Mouse (Mus musculus) stomach, embryonic 14.5 days (tissue): ENCODE data around the gene Olfr92. TPM values are rescaled to one million over a fixed set of nuclear protein-coding genes. Genes with fewer than 3 reads are reported as not detected.

Experiments used
- ATAC-seq: fragments of 200-750 bp; cut with Nextera tagmentation; 2 replicates; pipeline ENCODE4 v1.8.0; 2017; ENCODE audit warnings: low read depth, moderate TSS enrichment; ENCODE audit not compliant: insufficient number of reproducible peaks, insufficient read depth, low FRiP score
- H3K27ac ChIP-seq: fragments of 300-500 bp; sonication (generic); 2 replicates; pipeline ENCODE4 v1.5.1; 2014; ENCODE audit warnings: mild to moderate bottlenecking, low read length, moderate library complexity, mixed read lengths
- H3K27me3 ChIP-seq: fragments of 300-500 bp; sonication (generic); 2 replicates; pipeline ENCODE4 v1.6.1; 2014; ENCODE audit warnings: low read length, control low read depth, mixed read lengths; ENCODE audit not compliant: control insufficient read depth, insufficient read depth
- H3K36me3 ChIP-seq: fragments of 300-500 bp; sonication (generic); 2 replicates; pipeline ENCODE4 v1.6.1; 2014; ENCODE audit warnings: mild to moderate bottlenecking, control low read depth, low read length, moderate library complexity, mixed read lengths; ENCODE audit not compliant: control insufficient read depth, insufficient read depth
- H3K4me1 ChIP-seq: fragments of 300-500 bp; sonication (generic); 2 replicates; pipeline ENCODE4 v1.6.1; 2014; ENCODE audit warnings: low read length, control low read depth, mixed read lengths; ENCODE audit not compliant: control insufficient read depth, insufficient read depth
- H3K4me2 ChIP-seq: fragments of 300-500 bp; sonication (generic); replicated peaks from 2 replicates; pipeline ENCODE4 v1.6.1; 2014; ENCODE audit warnings: low read depth, low read length, control low read depth
- H3K4me3 ChIP-seq: fragments of 300-500 bp; sonication (generic); 2 replicates; pipeline ENCODE4 v1.5.1; 2014; ENCODE audit warnings: low read depth, low read length, control low read depth
- H3K9ac ChIP-seq: fragments of 300-500 bp; sonication (generic); replicated peaks from 2 replicates; pipeline ENCODE4 v1.6.1; 2014; ENCODE audit warnings: low read depth, mild to moderate bottlenecking, control low read depth, low read length, moderate library complexity, mixed read lengths
- H3K9me3 ChIP-seq: fragments of 300-500 bp; sonication (generic); 2 replicates; pipeline ENCODE4 v1.6.1; 2016; ENCODE audit warnings: low read depth, low read length, control low read depth; ENCODE audit not compliant: control insufficient read depth
- WGBS: fragments of 180-500 bp; shearing (Covaris S2); extraction: QIAGEN DNeasy Blood & Tissue Kit; methylation state at CpG from one replicate; pipeline ENCODE4 v1.1.7; 2014; 5-methylcytosine and 5-hydroxymethylcytosine counted together
- polyA plus RNA-seq: library from polyadenylated mRNA; unstranded; fragments of >200 nt; fragmentation: Nextera tagmentation; extraction: Ambion mirVana; gene quantifications from 2 replicates; pipeline ENCODE4 v1.2.1, GENCODE M21; 2014

Olfr92 gene
- polyA plus RNA-seq, 1 experiment from 2014 or later = not detected

DNA sequence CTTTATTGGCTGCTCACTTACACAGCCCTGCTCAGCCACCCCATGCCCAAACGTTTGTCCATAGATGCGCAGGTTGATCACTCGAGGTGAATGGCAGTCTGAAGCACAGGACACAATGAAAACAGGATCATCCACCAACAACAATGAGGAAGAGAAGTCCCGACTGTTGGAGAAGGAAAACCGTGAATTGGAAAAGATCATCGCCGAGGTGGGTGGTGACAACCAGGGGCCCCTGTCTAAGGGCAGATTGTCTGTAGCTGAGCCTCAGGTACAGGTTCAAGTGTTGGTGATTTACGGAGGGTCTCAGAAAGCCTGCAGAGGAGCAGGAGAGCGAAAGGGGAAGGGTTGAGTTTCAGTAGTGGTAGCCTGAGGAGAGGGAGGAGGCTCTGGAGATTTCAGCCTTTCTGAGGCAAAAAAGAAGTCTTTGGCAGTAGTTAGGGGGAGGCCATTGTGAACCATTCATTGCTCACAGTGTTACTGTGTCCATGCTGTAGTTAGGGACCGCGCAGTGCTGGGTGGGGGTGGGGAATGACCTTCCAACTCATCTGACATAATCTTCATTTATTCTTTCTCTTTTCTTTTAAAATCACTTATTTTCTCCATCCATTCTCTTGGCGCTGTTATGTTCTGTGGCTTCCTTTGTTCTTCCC is 47.7 kb downstream of the Olfr92 start:
- Histone ChIP-seq H3K4me2 (no peak overlapping the region), H3K9ac (no peak overlapping the region), H3K27me3 (no peaks in the 10 kb centered on the region), H3K27ac (no peak overlapping the region), H3K36me3 (peaks cover 54% of the 10 kb centered on the region), H3K4me3 (no peak overlapping the region), H3K9me3 (no peaks in the 10 kb centered on the region), H3K4me1 (no peaks in the 10 kb centered on the region)
- no peak for ATAC-seq
- 86% methylated on average over 12 of the region's 12 CpGs for WGBS

DNA sequence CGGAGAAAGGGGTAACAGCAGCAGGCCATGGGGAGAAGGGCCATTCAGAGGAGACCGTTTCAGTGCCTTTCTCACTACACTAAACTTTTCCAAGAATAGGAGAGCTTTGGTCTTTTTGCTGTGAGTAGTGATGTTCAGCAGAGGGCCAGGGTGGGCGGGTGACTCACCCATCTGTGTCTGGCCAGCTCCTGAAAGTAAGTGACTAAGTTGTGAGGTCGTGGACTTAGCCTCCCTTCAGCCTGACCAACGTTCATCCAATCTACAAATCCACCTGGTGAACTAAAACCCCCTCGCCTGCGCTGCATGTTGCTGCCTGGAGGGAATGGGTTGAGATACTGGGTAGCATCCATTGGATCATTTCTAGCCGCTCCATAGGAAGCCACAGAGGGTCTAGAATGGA is 49.8 kb downstream of the Olfr92 start:
- Histone ChIP-seq H3K9ac (no peak overlapping the region), H3K9me3 (no peaks in the 10 kb centered on the region), H3K36me3 (peaks cover 61% of the 10 kb centered on the region), H3K4me2 (no peak overlapping the region), H3K27ac (no peak overlapping the region), H3K4me1 (no peaks in the 10 kb centered on the region), H3K27me3 (no peaks in the 10 kb centered on the region), H3K4me3 (no peak overlapping the region)
- 86% methylated on average over 8 of the region's 8 CpGs for WGBS
- no peak for ATAC-seq

DNA sequence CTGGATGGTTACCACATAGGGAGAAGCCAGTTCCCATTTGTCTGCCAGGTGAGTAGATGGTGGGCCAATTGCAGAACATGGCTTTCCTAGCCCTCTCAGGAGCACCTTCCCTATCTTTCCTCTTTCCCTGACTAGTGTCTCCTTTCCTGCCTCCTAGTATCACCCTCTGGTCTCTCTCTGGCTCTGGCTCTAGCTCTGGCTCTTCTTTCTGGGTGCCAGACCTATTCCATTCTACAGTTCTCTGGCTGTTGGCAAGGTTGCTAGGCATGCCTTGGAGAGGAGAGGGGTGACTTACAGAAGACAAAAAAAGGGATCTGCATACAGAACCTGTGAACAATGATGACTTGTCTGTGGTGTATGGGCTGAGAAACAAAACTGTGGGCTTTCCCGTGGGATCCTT is 52.0 kb downstream of the Olfr92 start:
- H3K27ac ChIP-seq = no peak overlapping the region
- peaks cover 59% of the 10 kb centered on the region for H3K36me3 ChIP-seq
- no peaks in the 10 kb centered on the region for H3K27me3 ChIP-seq
- no peaks in the 10 kb centered on the region for H3K9me3 ChIP-seq
- 98% methylated on average over 1 of the region's 1 CpGs for WGBS
- ATAC-seq = no peak
- no peak overlapping the region for H3K9ac ChIP-seq
- H3K4me1 ChIP-seq = no peaks in the 10 kb centered on the region
- H3K4me3 ChIP-seq = no peak overlapping the region
- H3K4me2 ChIP-seq = no peak overlapping the region

DNA sequence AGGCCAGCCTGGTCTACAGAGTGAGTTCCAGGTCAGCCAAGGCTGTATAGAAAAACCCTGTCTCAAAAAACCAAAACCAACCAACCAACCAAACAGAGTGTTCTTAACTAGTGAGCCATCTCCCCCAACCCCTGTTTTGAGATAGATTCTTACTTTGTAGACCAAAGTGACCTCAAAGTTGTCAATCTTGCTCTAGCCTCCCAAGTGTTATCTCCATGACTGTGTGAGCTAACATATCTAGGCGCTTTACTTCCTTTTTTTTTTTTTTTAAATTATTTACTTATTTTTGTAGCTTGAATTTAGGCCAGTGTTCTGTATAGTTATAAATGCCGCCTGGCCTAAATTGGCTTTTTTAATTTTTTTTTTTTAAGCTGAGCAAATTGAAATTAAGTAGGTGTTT is 53.9 kb downstream of the Olfr92 start:
- 93% methylated on average over 2 of the region's 2 CpGs for WGBS
- no peak overlapping the region for H3K4me2 ChIP-seq
- H3K27me3 ChIP-seq = no peaks in the 10 kb centered on the region
- no peaks in the 10 kb centered on the region for H3K9me3 ChIP-seq
- H3K4me1 ChIP-seq = no peaks in the 10 kb centered on the region
- H3K36me3 ChIP-seq = peaks cover 61% of the 10 kb centered on the region
- H3K9ac ChIP-seq = no peak overlapping the region
- no peak for ATAC-seq
- H3K27ac ChIP-seq = no peak overlapping the region
- no peak overlapping the region for H3K4me3 ChIP-seq

DNA sequence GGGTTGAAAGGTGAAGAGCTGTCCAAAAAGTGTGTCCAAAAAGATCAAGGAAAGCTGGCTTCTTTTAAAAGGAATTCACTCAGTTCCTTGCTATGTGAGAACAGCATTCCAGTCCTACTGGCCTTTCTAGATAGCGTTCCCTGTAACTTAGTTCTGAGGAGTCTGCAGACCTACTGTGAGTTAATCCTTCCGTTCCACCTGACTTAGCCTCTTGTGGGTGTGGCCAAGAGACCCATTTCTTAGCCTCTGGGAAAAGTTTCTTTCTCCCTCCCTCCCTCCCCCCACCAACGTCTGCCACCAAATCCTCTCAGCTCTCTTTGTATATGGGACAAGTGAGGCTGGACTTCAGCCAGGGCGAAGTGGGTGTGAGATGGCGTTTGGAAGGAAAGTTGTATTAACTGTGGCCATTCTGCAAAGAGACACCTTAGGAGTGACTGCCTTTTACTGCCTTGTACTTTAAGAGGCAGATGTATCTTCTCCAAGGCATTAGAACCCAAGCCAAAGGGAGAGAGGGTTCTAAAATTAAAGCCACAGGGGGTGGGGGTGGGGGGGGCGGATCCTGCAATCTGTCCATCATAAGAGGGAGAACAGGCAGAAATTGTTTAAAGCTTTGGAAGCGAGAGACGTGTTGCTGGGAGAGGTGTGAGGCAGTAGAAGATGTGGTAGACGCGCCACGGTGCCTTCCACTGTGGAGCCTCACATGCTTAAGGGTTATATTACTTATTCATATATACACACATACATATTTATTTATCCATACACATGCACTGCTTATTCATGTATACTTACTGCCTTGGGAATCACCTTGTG is 56.0 kb downstream of the Olfr92 start:
- 79% methylated on average over 11 of the region's 11 CpGs for WGBS

DNA sequence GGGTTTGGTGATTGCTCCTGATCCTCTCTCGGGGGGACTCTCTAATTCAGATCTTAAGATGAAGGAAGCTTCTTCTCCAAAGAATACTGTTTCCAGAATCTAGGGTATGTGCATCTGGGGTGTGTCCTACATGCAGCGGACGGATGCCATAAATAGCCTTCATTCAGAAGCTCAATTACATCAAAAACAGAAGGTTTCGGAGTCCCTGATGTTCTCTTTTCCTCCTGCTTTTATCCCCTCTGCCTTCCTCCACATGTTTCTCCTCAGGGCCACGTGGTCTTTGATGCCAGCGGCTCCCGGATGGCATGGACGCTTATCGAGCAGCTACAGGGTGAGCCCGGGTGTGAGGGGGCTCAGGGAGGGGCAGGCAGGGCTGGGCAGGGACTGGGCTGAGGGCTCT is 56.8 kb downstream of the Olfr92 start:
- ATAC-seq = no peak
- H3K9ac ChIP-seq = no peak overlapping the region
- 76% methylated on average over 10 of the region's 10 CpGs for whole genome bisulfite sequencing
- no peak overlapping the region for H3K4me3 ChIP-seq
- no peak overlapping the region for H3K27ac ChIP-seq
- H3K36me3 ChIP-seq = peaks cover 57% of the 10 kb centered on the region
- H3K4me2 ChIP-seq = no peak overlapping the region
- no peaks in the 10 kb centered on the region for H3K27me3 ChIP-seq
- no peaks in the 10 kb centered on the region for H3K9me3 ChIP-seq
- no peaks in the 10 kb centered on the region for H3K4me1 ChIP-seq

More for the DNA sequence above, 56.0 kb downstream of the Olfr92 start:
- Histone ChIP-seq H3K9ac (no peak overlapping the region), H3K4me2 (no peak overlapping the region), H3K4me3 (no peak overlapping the region), H3K36me3 (peaks cover 54% of the 10 kb centered on the region), H3K27me3 (no peaks in the 10 kb centered on the region), H3K4me1 (no peaks in the 10 kb centered on the region), H3K27ac (no peak overlapping the region), H3K9me3 (no peaks in the 10 kb centered on the region)
- ATAC-seq = no peak

DNA sequence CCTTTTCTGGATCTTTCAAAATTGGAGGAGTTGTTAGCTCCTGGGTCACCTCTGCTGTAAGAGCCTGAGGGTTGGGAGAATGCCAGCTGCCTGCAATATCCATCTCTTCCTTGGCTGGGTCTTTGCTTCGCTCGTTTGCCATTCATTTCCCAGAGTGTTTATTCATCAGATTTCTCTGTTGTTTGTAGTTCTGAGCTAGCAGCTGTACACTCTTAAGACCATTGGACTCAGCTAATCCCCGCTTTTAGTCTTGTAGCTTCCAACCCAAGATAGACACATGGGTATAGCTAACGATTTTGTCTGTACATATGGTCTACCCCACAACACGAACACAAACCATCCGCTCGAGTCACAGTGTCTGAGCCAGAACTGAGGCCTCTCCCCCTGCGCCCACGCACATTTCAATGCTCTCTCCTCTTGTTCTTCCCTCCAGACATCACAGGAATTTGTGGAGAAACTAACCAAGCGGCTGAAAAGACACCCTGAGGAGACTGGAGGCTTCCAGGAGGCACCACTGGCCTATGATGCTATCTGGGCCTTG is 57.7 kb downstream of the Olfr92 start:
- peaks cover 52% of the 10 kb centered on the region for H3K36me3 ChIP-seq
- ATAC-seq = no peak
- 86% methylated on average over 10 of the region's 10 CpGs for WGBS

DNA sequence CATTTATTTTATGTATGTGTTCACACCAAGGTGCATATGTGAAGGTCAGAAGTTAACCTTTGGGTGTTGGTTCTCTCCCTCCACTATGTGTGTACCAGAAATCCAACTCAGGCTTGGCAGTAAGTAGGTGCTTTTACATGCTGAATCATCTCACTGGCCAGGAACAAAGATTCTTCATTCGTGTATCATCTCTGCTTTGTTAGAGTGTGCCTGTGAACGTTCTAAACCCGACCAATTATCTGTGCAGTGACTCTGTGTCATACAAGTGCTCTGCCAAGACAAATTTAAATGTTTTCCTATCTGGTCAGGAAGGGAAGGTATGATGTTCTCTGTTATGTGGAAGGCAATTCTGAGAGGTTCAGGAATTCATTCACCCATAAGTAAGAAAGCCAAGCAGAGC is 58.5 kb downstream of the Olfr92 start:
- Histone ChIP-seq H3K27ac (no peak overlapping the region), H3K9ac (no peak overlapping the region), H3K27me3 (no peaks in the 10 kb centered on the region), H3K4me1 (no peaks in the 10 kb centered on the region), H3K9me3 (no peaks in the 10 kb centered on the region), H3K4me2 (no peak overlapping the region), H3K36me3 (peaks cover 47% of the 10 kb centered on the region), H3K4me3 (no peak overlapping the region)
- WGBS = 90% methylated on average over 3 of the region's 3 CpGs
- no peak for ATAC-seq

More for the DNA sequence above, 57.7 kb downstream of the Olfr92 start:
- Histone ChIP-seq H3K9ac (no peak overlapping the region), H3K4me3 (no peak overlapping the region), H3K9me3 (no peaks in the 10 kb centered on the region), H3K4me1 (no peaks in the 10 kb centered on the region), H3K27me3 (no peaks in the 10 kb centered on the region), H3K4me2 (no peak overlapping the region), H3K27ac (no peak overlapping the region)
